Mouse (Mus musculus) cerebellum, adult 11-12 months (tissue): ENCODE results near the gene P2rx1.

ENCODE experiments used
- DNase-seq: peaks from one replicate; pipeline ENCODE4 v3.0.0; 2022

The P2rx1 gene

GRCm38 (mm10) chr11:72989044-72989443, 9.9 kb upstream of the P2rx1 start:
- DNase-seq, result no peak

GRCm38 (mm10) chr11:72990688-72991087, 8.2 kb upstream of the P2rx1 start:
- no peak for DNase-seq

- DNase-seq, result no peak
Measured at GRCm38 (mm10) chr11:72991961-72992360, 6.9 kb upstream of the P2rx1 start.

- no peak for DNase-seq
Measured at GRCm38 (mm10) chr11:72996346-72996745, 2.6 kb upstream of the P2rx1 start.

DNA sequence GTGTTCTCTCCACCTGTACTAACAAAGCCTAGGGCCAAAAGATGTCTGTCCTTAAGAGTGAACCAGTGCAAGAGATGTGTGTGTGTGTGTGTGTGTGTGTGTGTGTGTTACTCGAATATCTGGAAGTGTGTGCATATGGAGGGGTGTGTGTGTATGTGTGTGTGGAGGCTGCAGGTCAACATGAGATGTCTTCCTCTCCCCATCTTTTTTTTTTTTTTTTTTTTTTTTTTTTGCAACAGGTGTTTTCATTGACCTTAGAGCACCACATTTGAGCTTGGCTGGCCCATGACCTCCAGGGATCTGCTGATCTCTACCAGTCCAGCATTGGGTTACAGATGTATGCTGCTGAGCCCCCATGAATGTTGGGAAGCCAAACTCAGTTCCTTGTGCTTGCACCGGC, 2.1 kb upstream of the P2rx1 start:
- no peak for DNase-seq

DNA sequence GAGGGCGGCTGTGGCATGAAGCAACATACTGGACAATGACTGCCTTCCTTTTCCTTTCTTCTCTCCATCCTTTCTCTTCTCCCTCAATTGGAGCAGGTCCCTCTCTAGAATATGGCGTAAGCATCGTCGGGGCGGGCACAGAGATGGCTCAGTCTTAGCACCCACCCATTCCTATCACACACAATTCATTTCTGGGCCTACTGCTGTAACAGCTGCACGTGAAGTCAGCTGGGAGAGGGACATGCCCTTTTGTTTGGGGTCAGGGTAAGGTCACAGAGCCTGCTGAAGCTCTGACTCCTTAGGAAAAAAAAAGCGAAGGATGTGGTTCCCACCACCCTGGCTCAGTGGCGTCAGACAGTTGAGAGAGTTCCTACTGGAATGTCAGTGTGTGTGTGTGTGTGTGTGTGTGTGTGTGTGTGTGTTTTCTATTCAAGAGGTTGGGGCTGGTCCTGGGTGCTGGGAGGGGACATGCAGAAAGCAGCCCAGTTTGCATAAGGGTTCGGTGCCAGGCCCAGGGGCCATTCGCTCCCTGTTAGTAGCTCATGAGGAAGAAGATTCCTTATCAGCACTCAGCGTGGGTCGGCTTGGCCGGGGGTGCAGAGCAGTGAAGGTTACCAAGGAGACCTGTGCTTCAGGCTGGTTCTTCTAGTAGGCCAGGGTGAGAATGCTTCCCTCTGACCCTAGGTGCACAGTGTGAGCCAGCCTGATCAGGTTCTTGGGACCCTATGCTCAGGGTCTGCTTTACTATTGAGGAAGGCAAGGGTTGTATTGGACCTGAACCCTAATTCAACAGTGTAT, 1.2 kb upstream of the P2rx1 start:
- no peak for DNase-seq

DNA sequence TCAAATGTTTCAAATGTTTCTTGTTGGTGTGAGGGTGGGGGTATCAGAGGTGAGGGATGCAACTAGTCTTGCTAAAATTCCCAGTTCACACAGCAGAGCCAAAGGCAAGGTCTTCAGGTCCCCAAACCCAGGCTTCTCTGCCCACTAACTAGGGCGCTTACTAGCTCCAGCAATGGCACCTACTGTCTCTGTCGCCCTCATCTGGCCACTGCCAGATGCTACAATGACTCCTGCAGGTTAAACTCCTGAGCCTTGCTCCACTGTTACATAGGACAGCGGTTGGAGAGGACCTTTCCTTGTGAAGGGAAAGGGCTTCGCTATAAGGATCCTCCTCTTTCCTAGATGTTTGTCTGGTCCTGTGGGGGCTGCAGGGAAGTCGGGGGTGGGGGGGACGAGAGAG, 2.1 kb downstream of the P2rx1 start:
- no peak for DNase-seq

DNA sequence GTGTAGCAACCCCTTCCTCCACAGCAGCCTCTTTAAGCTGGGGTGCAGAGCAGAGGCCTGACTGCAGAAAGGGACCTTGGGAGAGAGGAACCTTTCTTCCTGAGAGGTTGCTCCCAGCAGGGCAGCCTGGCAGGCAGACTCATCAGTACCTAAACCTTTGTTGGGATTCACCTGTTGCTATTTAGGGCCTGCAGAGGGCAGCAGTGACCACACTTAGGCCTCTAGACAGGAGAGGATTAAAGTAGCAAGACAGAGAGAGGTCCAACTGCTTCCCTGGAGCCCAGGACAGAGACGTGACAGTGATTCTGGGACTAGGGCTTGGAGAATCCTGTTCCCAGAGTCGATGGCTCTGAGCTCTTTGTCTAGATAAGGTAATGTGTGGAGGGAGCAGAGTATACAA, 7.5 kb downstream of the P2rx1 start:
- DNase-seq, result peak; percentile 75

DNA sequence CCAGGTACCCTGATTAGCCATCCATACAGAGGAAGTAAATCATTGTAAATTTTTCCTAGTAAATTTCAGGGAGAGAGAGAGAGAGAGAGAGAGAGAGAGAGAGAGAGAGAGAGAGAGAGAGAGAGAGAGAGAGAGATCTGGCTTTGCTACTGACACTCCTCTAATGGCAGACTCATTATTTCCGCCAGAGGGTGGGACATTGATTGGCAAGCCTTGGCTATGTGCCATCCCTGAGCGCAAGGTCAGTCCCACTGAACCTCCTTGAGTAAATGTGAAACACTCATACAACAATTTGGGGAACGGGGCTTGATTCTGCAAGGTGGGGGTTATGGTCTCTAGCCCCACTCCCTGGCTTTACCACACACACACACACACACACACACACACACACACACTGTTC, 8.2 kb downstream of the P2rx1 start:
- DNase-seq, result no peak

DNA sequence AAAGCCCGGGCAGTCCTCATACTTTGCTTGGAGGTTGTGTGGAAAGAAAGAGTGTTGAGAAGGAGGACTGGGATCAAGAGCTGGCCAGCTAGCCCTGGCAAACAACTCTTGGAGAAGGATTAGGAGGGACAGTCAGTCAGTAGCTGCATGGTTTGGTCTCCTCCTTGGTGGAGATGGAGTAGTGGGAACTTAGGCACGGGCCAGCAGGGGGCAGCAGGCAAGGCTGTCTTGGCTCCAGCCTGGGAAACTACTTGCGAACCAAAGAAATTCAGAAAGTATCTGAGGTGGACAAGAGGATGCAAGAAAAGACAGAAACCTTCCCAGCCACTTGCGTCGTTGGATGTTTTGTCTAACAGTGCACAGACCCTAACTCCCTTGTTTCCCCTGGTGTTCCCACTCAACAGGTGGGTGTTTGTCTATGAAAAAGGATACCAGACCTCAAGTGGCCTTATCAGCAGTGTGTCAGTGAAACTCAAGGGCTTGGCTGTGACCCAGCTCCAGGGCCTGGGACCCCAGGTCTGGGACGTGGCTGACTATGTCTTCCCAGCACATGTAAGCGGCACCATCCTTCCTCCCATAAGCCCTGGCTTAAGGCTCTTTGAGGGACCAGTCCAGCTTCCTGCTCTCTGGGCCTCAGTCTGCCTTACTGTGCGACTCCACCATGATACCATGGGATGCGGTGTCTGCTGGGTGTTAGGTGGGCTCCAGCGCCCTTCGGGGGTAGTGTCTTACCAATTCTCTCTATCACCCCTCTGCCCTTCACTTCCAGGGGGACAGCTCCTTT, 9.0 kb downstream of the P2rx1 start:
- peak; percentile 51 for DNase-seq

GRCm38 (mm10) chr11:73008826-73009225, 9.9 kb downstream of the P2rx1 start:
- DNase-seq, result peak; percentile 43

DNA sequence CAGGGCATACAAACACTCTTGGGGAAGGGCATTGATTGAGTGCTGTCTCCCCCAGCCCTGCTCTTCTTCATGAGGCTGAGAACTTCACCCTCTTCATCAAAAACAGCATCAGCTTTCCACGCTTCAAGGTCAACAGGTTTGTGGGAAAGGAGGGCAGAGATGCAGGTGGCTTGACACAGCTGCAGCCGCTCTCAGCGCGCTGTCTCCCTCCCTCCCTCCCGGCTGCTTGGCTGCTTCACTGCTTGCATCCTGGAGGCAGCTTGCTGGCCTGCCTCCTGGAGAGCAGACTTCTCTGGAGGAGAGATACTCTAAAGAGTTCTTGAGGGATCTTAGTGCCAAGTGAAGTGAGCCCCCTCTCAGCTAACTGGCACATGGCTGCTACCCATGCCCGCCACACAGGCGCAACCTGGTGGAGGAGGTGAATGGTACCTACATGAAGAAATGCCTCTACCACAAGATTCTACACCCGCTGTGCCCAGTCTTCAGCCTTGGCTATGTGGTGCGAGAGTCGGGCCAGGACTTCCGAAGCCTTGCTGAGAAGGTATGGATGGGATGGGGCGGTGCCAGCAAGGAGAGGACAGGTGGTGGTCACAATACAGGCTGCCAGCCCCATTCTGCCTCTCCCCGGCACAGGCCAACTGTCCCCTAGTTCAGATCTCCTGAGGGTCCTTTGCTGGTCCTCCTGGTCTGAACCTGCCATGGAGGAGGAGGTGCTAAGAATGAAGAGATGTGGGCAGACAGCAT, 10.8 kb downstream of the P2rx1 start:
- DNase-seq, result peak; percentile 90

DNA sequence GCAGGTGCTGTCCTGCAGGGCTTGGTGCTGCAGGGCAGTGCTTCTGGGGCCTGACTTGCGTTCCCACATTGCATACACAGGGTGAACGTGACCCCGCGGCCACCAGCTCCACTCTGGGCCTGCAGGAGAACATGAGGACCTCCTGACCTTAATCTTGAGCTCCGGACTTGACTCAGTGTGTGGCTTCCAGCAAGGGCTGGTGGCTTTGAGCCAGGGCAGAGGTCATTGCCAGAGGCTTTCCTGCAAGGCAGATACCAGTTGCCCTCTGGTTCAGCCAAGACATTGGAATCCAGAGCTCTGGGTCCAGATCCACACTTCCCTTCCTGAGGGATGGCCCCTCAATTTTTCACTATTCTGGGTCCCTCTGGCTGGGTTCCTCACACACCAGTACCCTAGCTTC, 15.1 kb downstream of the P2rx1 start:
- peak; percentile 63 for DNase-seq

DNA sequence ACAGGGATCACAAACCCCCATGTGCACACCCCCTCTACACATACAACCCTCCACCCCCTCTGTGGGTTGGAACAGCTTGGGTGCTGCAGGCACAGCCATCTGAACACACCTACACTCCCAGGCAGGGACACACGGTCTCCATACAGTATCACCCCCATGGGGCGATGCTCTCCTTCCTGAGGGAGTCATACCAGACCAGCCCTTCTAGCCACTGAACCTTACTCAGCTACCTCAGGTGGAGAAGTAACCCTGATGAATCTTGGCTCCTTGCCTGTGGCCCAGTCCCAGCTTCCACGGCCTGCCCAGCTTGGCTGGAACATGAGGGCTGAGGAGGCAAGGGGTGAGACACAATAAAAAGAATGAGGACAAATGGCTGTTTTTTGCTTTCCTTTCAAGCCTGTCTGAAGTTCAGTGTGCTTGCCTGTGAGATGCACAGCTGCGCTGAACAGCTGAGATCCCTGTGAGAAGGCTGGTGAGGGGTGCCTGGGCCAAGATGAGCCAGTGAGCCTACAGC, 16.0 kb downstream of the P2rx1 start:
- peak; percentile 87 for DNase-seq

DNA sequence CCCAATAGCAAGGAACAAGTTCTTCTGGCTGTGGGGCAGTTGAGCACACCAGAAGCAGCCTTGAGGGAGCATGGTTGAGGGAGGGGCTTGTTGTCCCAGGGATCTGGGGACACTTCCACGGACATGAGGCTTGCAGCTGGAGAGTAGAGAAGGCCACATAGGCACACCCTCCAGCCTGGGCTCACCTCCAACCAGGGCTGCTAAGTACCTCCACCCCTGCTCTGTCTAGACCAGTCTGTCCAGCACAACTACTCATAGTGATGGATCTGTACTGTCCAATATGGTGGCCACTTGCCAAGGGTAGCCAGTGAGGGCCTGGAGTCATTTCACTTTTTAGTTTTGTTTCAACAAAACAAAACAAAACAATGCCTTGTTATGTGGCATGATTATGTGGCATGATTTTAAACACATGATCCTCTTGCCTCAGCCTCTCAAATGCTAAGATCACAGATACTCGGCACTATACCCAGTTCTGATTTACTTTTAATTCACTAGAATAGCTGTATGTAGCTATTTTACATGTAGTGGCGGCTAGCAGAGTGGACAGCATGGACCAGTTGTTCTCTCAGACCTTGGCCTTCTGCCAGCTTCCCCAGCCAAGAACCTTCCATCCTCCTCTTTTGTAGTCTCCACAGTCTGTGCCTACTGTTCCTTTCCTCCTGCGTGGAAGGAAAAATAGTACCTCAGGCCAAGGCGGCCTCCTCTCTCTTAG, 16.6 kb downstream of the P2rx1 start:
- peak; percentile 85 for DNase-seq

GRCm38 (mm10) chr11:73016103-73016420, 17.2 kb downstream of the P2rx1 start:
- DNase-seq, result no peak

DNA sequence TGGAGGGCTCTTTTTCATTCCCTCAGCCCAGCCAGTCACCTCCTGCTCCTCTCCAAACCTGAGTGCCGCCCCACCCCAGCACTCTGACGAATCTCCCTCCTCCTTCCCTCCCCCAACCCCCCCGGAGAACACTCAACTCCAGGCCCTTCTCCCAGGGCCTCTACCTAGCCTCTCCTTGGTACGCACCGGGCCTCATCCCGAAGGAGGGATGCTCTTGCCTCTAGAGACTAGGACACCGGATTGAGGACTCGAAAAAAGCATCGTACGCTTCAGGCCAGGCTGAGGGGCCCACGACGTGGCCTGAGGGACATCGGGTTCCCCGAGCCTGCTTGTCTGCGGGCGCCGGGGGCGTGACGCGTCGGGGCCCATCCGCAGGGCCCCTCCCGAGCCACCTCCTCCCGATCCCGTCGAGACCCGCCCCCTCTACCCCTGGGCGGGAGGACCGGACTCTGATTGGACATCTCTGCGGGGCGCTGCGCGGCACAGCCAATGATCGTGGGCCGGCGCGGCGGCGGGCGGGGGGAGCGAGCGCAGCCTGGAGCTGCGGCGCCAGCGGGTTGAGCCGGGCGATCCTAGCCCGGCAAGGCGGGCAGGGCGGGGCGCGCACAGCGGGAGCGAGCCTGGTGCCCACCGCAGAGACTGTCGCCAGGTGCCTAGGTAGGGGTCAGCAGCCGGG, 19.7 kb downstream of the P2rx1 start, which contains the start of gene Camkk1:
TSS of gene Camkk1 (plus strand) at position 538 of the 676 bp plus-strand sequence.
- peak; percentile 98 for DNase-seq

GRCm38 (mm10) chr11:73019147-73019795, 20.4 kb downstream of the P2rx1 start:
- DNase-seq, result peak; percentile 81

DNA sequence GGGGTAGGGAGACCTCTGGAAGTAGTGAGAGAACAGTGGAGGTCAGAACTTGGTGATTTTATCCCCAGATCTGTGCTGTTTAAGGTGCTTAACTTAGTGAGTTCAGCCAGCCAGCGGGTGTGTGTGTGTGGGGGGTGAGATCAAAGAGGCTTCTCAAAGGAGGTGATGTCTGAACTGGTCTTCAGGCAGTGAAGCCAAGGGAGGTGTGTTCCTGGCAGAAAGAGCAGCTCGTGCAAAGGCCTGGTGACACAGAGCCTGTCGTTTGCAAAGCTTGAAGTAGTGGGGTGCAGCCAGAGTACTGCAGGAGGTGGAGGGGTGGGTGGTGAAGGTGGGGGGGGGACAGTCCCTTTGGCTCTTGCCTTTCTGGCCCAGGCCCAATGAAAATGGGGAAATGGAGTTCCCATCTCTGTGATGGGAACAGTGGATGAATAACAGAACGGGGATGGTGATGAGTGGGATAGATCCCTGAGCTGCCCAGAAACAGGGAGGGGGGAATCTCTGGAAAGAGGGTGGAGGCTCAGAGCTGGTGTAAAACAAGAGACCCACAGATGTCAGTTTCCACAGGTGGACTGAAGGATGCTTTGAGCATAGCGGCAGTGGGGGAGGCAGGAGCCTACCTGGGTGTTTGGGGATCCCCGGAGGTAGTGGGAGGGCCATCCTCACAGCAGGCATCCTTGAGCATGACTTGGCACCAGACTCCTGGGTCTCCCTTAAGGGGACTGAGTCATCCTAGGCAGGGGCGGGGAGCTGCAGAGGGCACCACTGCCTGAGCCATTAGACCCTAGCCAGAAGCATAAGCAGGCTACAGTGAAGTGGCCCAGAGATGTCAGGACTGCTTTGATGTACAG, 22.3 kb downstream of the P2rx1 start:
- DNase-seq, result peak; percentile 64

DNA sequence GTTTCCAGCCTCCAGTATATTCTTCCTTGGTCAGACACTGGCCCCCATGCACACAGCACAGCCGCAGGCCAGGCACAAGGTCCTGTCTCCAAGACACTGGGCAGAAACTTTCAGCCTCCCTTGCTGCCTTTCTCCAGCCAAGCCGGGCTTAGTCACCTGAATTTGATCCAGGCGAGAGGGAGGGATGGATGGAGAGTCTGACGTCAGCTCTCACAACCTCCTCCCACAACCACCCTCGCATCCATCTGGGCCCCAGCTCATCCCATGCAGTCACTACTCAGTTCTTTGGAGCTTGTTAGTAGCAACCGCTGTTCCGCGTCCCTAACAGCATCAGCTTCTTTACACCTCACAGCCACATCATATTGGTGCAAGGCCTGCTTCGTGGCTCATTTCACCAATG, 24.2 kb downstream of the P2rx1 start:
- DNase-seq, result peak; percentile 82

DNA sequence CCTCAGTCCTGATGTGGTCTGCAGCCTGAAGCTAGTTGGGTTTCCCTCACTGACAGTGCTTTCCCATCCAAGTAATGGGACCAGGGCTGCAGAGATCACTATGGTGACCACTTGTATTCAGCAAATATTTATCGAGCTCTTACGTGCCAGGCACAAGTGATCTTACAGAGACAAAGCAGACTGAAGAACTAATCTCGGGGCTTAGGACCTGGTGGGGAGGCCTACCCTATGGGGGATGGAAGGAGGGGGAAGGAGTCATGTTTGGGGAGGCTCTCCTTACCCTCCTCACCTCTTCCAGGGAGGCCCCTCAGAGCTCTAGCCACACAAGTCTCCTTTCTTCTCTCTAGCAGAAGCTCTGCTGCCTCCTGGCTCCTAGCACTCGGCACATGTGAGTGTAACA, 24.9 kb downstream of the P2rx1 start:
- peak; percentile 15 for DNase-seq
